Mouse (Mus musculus): ENCODE results near the gene Obsl1. TPM values are rescaled to one million over a fixed set of nuclear protein-coding genes. Genes with fewer than 3 reads are reported as not detected.

Obsl1 gene
- polyA plus RNA-seq, 1 experiment from 2014 or later: 42.6 TPM

GRCm38 (mm10) chr1:75458025-75458788 is 48.0 kb downstream of the Obsl1 start:
- DNase-seq (ENCODE audit: low spot score) (peak; percentile 72), ATAC-seq (replicated peaks; ENCODE audit: low FRiP score, low read depth) (peak; percentile 80)
- H3K27me3 ChIP-seq (ENCODE audit: insufficient read depth, low read length): no peaks in the 10 kb centered on the region
- peak overlapping the region; percentile 44 for H3K9ac ChIP-seq (ENCODE audit: low read depth, low read length)
- H3K4me2 ChIP-seq (ENCODE audit: low read length): peak overlapping the region; percentile 55
- H3K9me3 ChIP-seq (replicated peaks; ENCODE audit: low read length): no peaks in the 10 kb centered on the region
- WGBS: 2% methylated on average over 42 of the region's 42 CpGs
- H3K27ac ChIP-seq: peak overlapping the region; percentile 85
- peaks cover 19% of the 10 kb centered on the region for H3K4me1 ChIP-seq (replicated peaks; ENCODE audit: insufficient read depth, low read length)
- H3K36me3 ChIP-seq (ENCODE audit: insufficient read depth, low read length): no peaks in the 10 kb centered on the region
- peak; percentile 29; the same call in 1 of the 2 replicates for TF ChIP-seq CTCF (IDR thresholded peaks at IDR 0.05; ENCODE audit: low read depth)
- peak overlapping the region; percentile 29 for H3K4me3 ChIP-seq (replicated peaks; ENCODE audit: low read depth, low read length)

GRCm38 (mm10) chr1:75457710-75458024 is 48.6 kb downstream of the Obsl1 start:
- H3K36me3 ChIP-seq (ENCODE audit: insufficient read depth, low read length): no peaks in the 10 kb centered on the region
- no peaks in the 10 kb centered on the region for H3K27me3 ChIP-seq (ENCODE audit: insufficient read depth, low read length)
- no peaks in the 10 kb centered on the region for H3K9me3 ChIP-seq (replicated peaks; ENCODE audit: low read length)
- peaks cover 19% of the 10 kb centered on the region for H3K4me1 ChIP-seq (replicated peaks; ENCODE audit: insufficient read depth, low read length)
- peak overlapping the region; percentile 55 for H3K4me2 ChIP-seq (ENCODE audit: low read length)
- peak; percentile 10; the same call in 1 of the 2 replicates for ATAC-seq (replicated peaks; ENCODE audit: low FRiP score, low read depth)
- H3K27ac ChIP-seq: no peak overlapping the region
- no peak overlapping the region for H3K4me3 ChIP-seq (replicated peaks; ENCODE audit: low read depth, low read length)
- 3% methylated on average over 8 of the region's 10 CpGs for WGBS
- no peak overlapping the region for H3K9ac ChIP-seq (ENCODE audit: low read depth, low read length)
- no peak for TF ChIP-seq CTCF (IDR thresholded peaks at IDR 0.05; ENCODE audit: low read depth)
- DNase-seq (ENCODE audit: low spot score): peak; percentile 68

- DNase-seq (ENCODE audit: low spot score): peak; percentile 39
- Histone ChIP-seq H3K36me3 (ENCODE audit: insufficient read depth, low read length) (no peaks in the 10 kb centered on the region), H3K4me3 (replicated peaks; ENCODE audit: low read depth, low read length) (no peak overlapping the region), H3K4me1 (replicated peaks; ENCODE audit: insufficient read depth, low read length) (peaks cover 19% of the 10 kb centered on the region), H3K4me2 (ENCODE audit: low read length) (no peak overlapping the region), H3K27ac (no peak overlapping the region), H3K27me3 (ENCODE audit: insufficient read depth, low read length) (peaks cover 3% of the 10 kb centered on the region), H3K9me3 (replicated peaks; ENCODE audit: low read length) (no peaks in the 10 kb centered on the region), H3K9ac (ENCODE audit: low read depth, low read length) (no peak overlapping the region)
- peak; percentile 54 for TF ChIP-seq CTCF (IDR thresholded peaks at IDR 0.05; ENCODE audit: low read depth)
- no peak for ATAC-seq (replicated peaks; ENCODE audit: low FRiP score, low read depth)
- whole genome bisulfite sequencing: 15% methylated on average over 14 of the region's 14 CpGs
Measured at GRCm38 (mm10) chr1:75456746-75457564, 49.3 kb downstream of the Obsl1 start.

- H3K4me3 ChIP-seq (replicated peaks; ENCODE audit: low read depth, low read length): no peak overlapping the region
- H3K27ac ChIP-seq: no peak overlapping the region
- no peak overlapping the region for H3K9ac ChIP-seq (ENCODE audit: low read depth, low read length)
- H3K4me1 ChIP-seq (replicated peaks; ENCODE audit: insufficient read depth, low read length): peaks cover 21% of the 10 kb centered on the region
- TF ChIP-seq CTCF (IDR thresholded peaks at IDR 0.05; ENCODE audit: low read depth): no peak
- no peak for DNase-seq (ENCODE audit: low spot score)
- WGBS: 53% methylated on average over 5 of the region's 5 CpGs
- no peaks in the 10 kb centered on the region for H3K36me3 ChIP-seq (ENCODE audit: insufficient read depth, low read length)
- H3K4me2 ChIP-seq (ENCODE audit: low read length): no peak overlapping the region
- ATAC-seq (replicated peaks; ENCODE audit: low FRiP score, low read depth): no peak
- no peaks in the 10 kb centered on the region for H3K9me3 ChIP-seq (replicated peaks; ENCODE audit: low read length)
- H3K27me3 ChIP-seq (ENCODE audit: insufficient read depth, low read length): peaks cover 11% of the 10 kb centered on the region
Measured at GRCm38 (mm10) chr1:75455948-75456347, 50.3 kb downstream of the Obsl1 start.

GRCm38 (mm10) chr1:75455433-75455832 is 50.8 kb downstream of the Obsl1 start:
- no peaks in the 10 kb centered on the region for H3K36me3 ChIP-seq (ENCODE audit: insufficient read depth, low read length)
- WGBS: 59% methylated on average over 3 of the region's 3 CpGs
- H3K9ac ChIP-seq (ENCODE audit: low read depth, low read length): no peak overlapping the region
- H3K4me3 ChIP-seq (replicated peaks; ENCODE audit: low read depth, low read length): no peak overlapping the region
- no peak for ATAC-seq (replicated peaks; ENCODE audit: low FRiP score, low read depth)
- peaks cover 26% of the 10 kb centered on the region for H3K4me1 ChIP-seq (replicated peaks; ENCODE audit: insufficient read depth, low read length)
- H3K9me3 ChIP-seq (replicated peaks; ENCODE audit: low read length): no peaks in the 10 kb centered on the region
- H3K27me3 ChIP-seq (ENCODE audit: insufficient read depth, low read length): peaks cover 16% of the 10 kb centered on the region
- no peak for TF ChIP-seq CTCF (IDR thresholded peaks at IDR 0.05; ENCODE audit: low read depth)
- no peak overlapping the region for H3K27ac ChIP-seq
- H3K4me2 ChIP-seq (ENCODE audit: low read length): no peak overlapping the region
- DNase-seq (ENCODE audit: low spot score): no peak

GRCm38 (mm10) chr1:75451900-75452299 is 54.4 kb downstream of the Obsl1 start:
- Histone ChIP-seq H3K27me3 (ENCODE audit: insufficient read depth, low read length) (peaks cover 27% of the 10 kb centered on the region), H3K27ac (no peak overlapping the region), H3K4me3 (replicated peaks; ENCODE audit: low read depth, low read length) (no peak overlapping the region), H3K4me2 (ENCODE audit: low read length) (no peak overlapping the region), H3K36me3 (ENCODE audit: insufficient read depth, low read length) (no peaks in the 10 kb centered on the region), H3K4me1 (replicated peaks; ENCODE audit: insufficient read depth, low read length) (peaks cover 37% of the 10 kb centered on the region), H3K9ac (ENCODE audit: low read depth, low read length) (no peak overlapping the region), H3K9me3 (replicated peaks; ENCODE audit: low read length) (no peaks in the 10 kb centered on the region)
- no peak for ATAC-seq (replicated peaks; ENCODE audit: low FRiP score, low read depth)
- WGBS: 71% methylated on average over 5 of the region's 5 CpGs
- DNase-seq (ENCODE audit: low spot score): no peak
- no peak for TF ChIP-seq CTCF (IDR thresholded peaks at IDR 0.05; ENCODE audit: low read depth)

All from kidney, postnatal 0 days (tissue).